Mouse (Mus musculus) kidney, embryonic 15.5 days (tissue): Measurements from ENCODE around the gene Cetn4. TPM values are rescaled to one million over a fixed set of nuclear protein-coding genes. Genes with fewer than 3 reads are reported as not detected.

Experiments used
- ATAC-seq: fragments of 200-750 bp; cut with Nextera tagmentation; replicated peaks from 2 replicates; pipeline ENCODE4 v1.8.0; 2017; ENCODE audit warnings: moderate TSS enrichment; ENCODE audit not compliant: low FRiP score
- H3K27ac ChIP-seq: fragments of 300-500 bp; sonication (generic); 2 replicates; pipeline ENCODE4 v1.5.1; 2015; ENCODE audit warnings: mild to moderate bottlenecking, inconsistent platforms
- H3K27me3 ChIP-seq: fragments of 300-500 bp; sonication (generic); 2 replicates; pipeline ENCODE4 v1.6.1; 2015; ENCODE audit warnings: inconsistent platforms
- H3K36me3 ChIP-seq: fragments of 300-500 bp; sonication (generic); 2 replicates; pipeline ENCODE4 v1.6.1; 2015; ENCODE audit warnings: inconsistent platforms
- H3K4me1 ChIP-seq: fragments of 300-500 bp; sonication (generic); 2 replicates; pipeline ENCODE4 v1.6.1; 2015; ENCODE audit warnings: inconsistent platforms
- H3K4me2 ChIP-seq: fragments of 300-500 bp; sonication (generic); 2 replicates; pipeline ENCODE4 v1.6.1; 2015; ENCODE audit warnings: moderate library complexity, mild to moderate bottlenecking, inconsistent platforms
- H3K4me3 ChIP-seq: fragments of 300-500 bp; sonication (generic); replicated peaks from 2 replicates; pipeline ENCODE4 v1.5.1; 2015; ENCODE audit warnings: mild to moderate bottlenecking, inconsistent platforms
- H3K9ac ChIP-seq: fragments of 300-500 bp; sonication (generic); 2 replicates; pipeline ENCODE4 v1.6.1; 2015; ENCODE audit warnings: mild to moderate bottlenecking, inconsistent platforms
- H3K9me3 ChIP-seq: fragments of 300-500 bp; sonication (generic); replicated peaks from 2 replicates; pipeline ENCODE4 v1.6.1; 2016; ENCODE audit warnings: inconsistent platforms
- WGBS: fragments of 180-500 bp; shearing (Covaris S2); methylation state at CpG from one replicate; pipeline ENCODE4 v1.1.7; 2015; ENCODE audit warnings: mixed read lengths; 5-methylcytosine and 5-hydroxymethylcytosine counted together
- polyA plus RNA-seq: library from polyadenylated mRNA; unstranded; fragments of >200 nt; fragmentation: Nextera tagmentation; extraction: Ambion mirVana; gene quantifications from 2 replicates; pipeline ENCODE4 v1.2.1, GENCODE M21; 2015

Cetn4 gene
- polyA plus RNA-seq, 1 experiment from 2014 or later, result 3.8 TPM

DNA sequence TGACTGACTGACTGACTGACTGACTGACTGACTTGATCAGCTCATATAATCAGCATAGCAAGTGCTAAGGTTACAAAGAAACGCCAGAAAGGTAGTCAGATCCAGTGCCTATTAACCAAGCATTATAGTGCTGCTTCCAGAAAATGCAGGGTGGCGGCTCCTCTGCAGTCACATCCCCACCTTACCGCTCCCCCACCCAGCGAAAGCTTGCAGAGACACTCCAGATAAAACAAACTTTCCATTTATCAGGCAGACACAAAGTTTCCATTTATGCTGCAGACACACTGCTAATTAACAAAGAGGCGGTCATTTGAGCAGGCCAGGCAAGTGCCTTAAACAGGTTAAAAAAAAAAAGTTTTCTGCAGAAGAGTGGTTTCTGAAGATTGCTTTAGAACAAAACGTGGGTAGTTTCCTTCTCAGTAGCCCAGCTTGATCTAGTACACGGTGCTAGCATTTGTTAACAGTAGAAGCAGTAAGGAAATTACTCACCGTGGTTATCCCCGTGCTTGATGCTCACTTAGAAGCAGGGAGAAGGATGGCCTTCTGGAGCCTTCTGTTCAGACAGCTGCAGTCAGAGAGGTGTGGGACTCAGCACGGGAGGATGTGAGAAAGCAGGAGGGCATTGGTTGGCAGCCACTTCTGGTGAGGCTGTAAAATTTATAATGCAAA is 53.0 kb downstream of the Cetn4 start:
- ATAC-seq, result no peak
- Histone ChIP-seq H3K36me3 (no peaks in the 10 kb centered on the region), H3K4me2 (no peak overlapping the region), H3K4me1 (no peaks in the 10 kb centered on the region), H3K27me3 (no peaks in the 10 kb centered on the region), H3K9ac (no peak overlapping the region), H3K9me3 (no peaks in the 10 kb centered on the region), H3K4me3 (no peak overlapping the region), H3K27ac (no peak overlapping the region)
- WGBS, result 43% methylated on average over 10 of the region's 10 CpGs

DNA sequence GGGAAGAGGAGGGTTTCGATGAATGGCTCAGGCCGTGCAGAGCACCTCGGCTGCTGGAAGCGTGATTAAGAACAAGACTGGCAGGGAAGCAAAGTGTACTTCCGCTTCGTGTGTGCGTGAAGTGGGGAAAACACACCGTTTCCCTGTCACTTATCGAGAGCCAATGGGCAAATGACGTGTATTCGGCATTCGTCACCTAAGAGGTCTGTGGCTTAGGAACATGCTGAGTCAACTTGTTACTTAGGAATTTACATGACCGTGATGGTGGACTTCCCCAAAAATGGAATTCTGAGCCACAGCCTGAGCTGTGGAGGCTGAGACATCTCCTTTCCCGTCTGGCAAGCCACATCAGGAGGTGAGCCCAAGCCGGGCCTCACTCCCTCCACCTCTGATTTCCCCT is 54.7 kb downstream of the Cetn4 start:
- Histone ChIP-seq H3K9ac (no peak overlapping the region), H3K4me1 (no peaks in the 10 kb centered on the region), H3K9me3 (no peaks in the 10 kb centered on the region), H3K27me3 (no peaks in the 10 kb centered on the region), H3K27ac (no peak overlapping the region), H3K36me3 (no peaks in the 10 kb centered on the region), H3K4me2 (no peak overlapping the region), H3K4me3 (no peak overlapping the region)
- WGBS, result 90% methylated on average over 15 of the region's 15 CpGs
- no peak for ATAC-seq

Other genes with a start within 250 kb of the Cetn4 start
- 0.10 and 0.27 TPM in 2 replicates for gene Adad1, start 249.2 kb downstream of the Cetn4 start, polyA plus RNA-seq
- gene Il2, start 186.7 kb downstream of the Cetn4 start, polyA plus RNA-seq, result 0.28 TPM in 1 of 2 replicates, not detected in the other
- gene Il21, start 80.1 kb downstream of the Cetn4 start, polyA plus RNA-seq, result not detected in 2 replicates
- gene Bbs12, start 154 bp downstream of the Cetn4 start, polyA plus RNA-seq, result 8.5 and 8.7 TPM in 2 replicates
- gene Fgf2, start 35.6 kb upstream of the Cetn4 start, polyA plus RNA-seq, result 2.3 and 2.4 TPM in 2 replicates
- gene Spata5, start 107.2 kb upstream of the Cetn4 start, polyA plus RNA-seq, result 38.7 and 48.0 TPM in 2 replicates
- 5.2 and 5.6 TPM in 2 replicates for gene Nudt6, start 107.5 kb upstream of the Cetn4 start, polyA plus RNA-seq